Mouse (Mus musculus): ENCODE measurements around the gene Rpl11.
A peak's percentile ranks its signal among the peaks of the same experiment; 100 is the strongest.
"Not testable (repeated sequence)": the region's sequence is repeated elsewhere in the genome, so short reads cannot be mapped to it uniquely, and the experiment has no call there.

Rpl11 gene

GRCm38 (mm10) chr4:136053247-136053596, at the start of gene Rpl11:
Gene Rpl11, minus strand, starts transcription at chr4:136053428.
- peak; percentile 87 for DNase-seq (ENCODE audit: low spot score)

GRCm38 (mm10) chr4:136101753-136102152, 48.5 kb upstream of the Rpl11 start:
- DNase-seq (ENCODE audit: low spot score): not testable (repeated sequence)

- DNase-seq (ENCODE audit: low spot score): no peak
These were observed 47.3 kb upstream of the Rpl11 start for GRCm38 (mm10) chr4:136100396-136101070.

- DNase-seq (ENCODE audit: low spot score): no peak
These were observed 45.2 kb upstream of the Rpl11 start for GRCm38 (mm10) chr4:136098446-136098845.

GRCm38 (mm10) chr4:136096446-136097113, 43.4 kb upstream of the Rpl11 start:
- DNase-seq (ENCODE audit: low spot score): no peak

- DNase-seq (ENCODE audit: low spot score): no peak
These were observed 42.4 kb upstream of the Rpl11 start for GRCm38 (mm10) chr4:136095490-136096105.

GRCm38 (mm10) chr4:136094519-136095219, 41.4 kb upstream of the Rpl11 start:
- no peak for DNase-seq (ENCODE audit: low spot score)

GRCm38 (mm10) chr4:136092498-136092897, 39.3 kb upstream of the Rpl11 start:
- DNase-seq (ENCODE audit: low spot score): no peak

GRCm38 (mm10) chr4:136091346-136091745, 38.1 kb upstream of the Rpl11 start:
- no peak for DNase-seq (ENCODE audit: low spot score)

- no peak for DNase-seq (ENCODE audit: low spot score)
These were observed 36.7 kb upstream of the Rpl11 start for GRCm38 (mm10) chr4:136089748-136090583.

GRCm38 (mm10) chr4:136088971-136089747, 35.9 kb upstream of the Rpl11 start:
- DNase-seq (ENCODE audit: low spot score): no peak

GRCm38 (mm10) chr4:136088364-136088763, 35.1 kb upstream of the Rpl11 start:
- DNase-seq (ENCODE audit: low spot score): no peak

- no peak for DNase-seq (ENCODE audit: low spot score)
These were observed 34.0 kb upstream of the Rpl11 start for GRCm38 (mm10) chr4:136087261-136087660.

GRCm38 (mm10) chr4:136084840-136085239, 31.6 kb upstream of the Rpl11 start:
- DNase-seq (ENCODE audit: low spot score): no peak

- no peak for DNase-seq (ENCODE audit: low spot score)
These were observed 30.3 kb upstream of the Rpl11 start for GRCm38 (mm10) chr4:136083269-136084105.

GRCm38 (mm10) chr4:136081729-136082128, 28.5 kb upstream of the Rpl11 start:
- no peak for DNase-seq (ENCODE audit: low spot score)

GRCm38 (mm10) chr4:136078649-136079048, 25.4 kb upstream of the Rpl11 start:
- DNase-seq (ENCODE audit: low spot score): no peak

- DNase-seq (ENCODE audit: low spot score): peak; percentile 28
These were observed 23.7 kb upstream of the Rpl11 start for GRCm38 (mm10) chr4:136076776-136077538.

- DNase-seq (ENCODE audit: low spot score): peak; percentile 76
These were observed 18.0 kb upstream of the Rpl11 start for GRCm38 (mm10) chr4:136071178-136071714.

All from ovary, postnatal 36 days (tissue).